Mouse (Mus musculus): ENCODE measurements around the gene Nr4a2. TPM values are rescaled to one million over a fixed set of nuclear protein-coding genes. Genes with fewer than 3 reads are reported as not detected.

Gene Nr4a2
- polyA plus RNA-seq, 1 experiment from 2014 or later = 3.5 TPM

- no peak overlapping the region for H3K27ac ChIP-seq (ENCODE audit: poor library complexity, severe bottlenecking)
- ATAC-seq (ENCODE audit: insufficient number of reproducible peaks, low FRiP score) = no peak
- 9% methylated on average over 39 of the region's 39 CpGs for WGBS
- no peaks in the 10 kb centered on the region for H3K36me3 ChIP-seq
- peak overlapping the region; percentile 27 for H3K4me3 ChIP-seq
- H3K27me3 ChIP-seq (replicated peaks) = peaks cover 62% of the 10 kb centered on the region
- no peak overlapping the region for H3K9ac ChIP-seq
- H3K4me1 ChIP-seq (replicated peaks) = peaks cover 18% of the 10 kb centered on the region
- peaks cover 9% of the 10 kb centered on the region; the same call in 1 of the 2 replicates for H3K9me3 ChIP-seq (replicated peaks)
- H3K4me2 ChIP-seq = peak overlapping the region; percentile 26
Observed at GRCm38 (mm10) chr2:57111011-57111790, 12.6 kb downstream of the Nr4a2 start.

- ATAC-seq (ENCODE audit: insufficient number of reproducible peaks, low FRiP score) = no peak
- no peak overlapping the region for H3K4me3 ChIP-seq
- H3K27ac ChIP-seq (ENCODE audit: poor library complexity, severe bottlenecking) = no peak overlapping the region
- no peaks in the 10 kb centered on the region for H3K36me3 ChIP-seq
- H3K9ac ChIP-seq = no peak overlapping the region
- H3K4me2 ChIP-seq = no peak overlapping the region
- peaks cover 14% of the 10 kb centered on the region for H3K4me1 ChIP-seq (replicated peaks)
- peaks cover 9% of the 10 kb centered on the region; the same call in 1 of the 2 replicates for H3K9me3 ChIP-seq (replicated peaks)
- peaks cover 70% of the 10 kb centered on the region for H3K27me3 ChIP-seq (replicated peaks)
- WGBS = 17% methylated on average over 16 of the region's 16 CpGs
Observed at GRCm38 (mm10) chr2:57110401-57110800, 13.4 kb downstream of the Nr4a2 start.

GRCm38 (mm10) chr2:57109926-57110325 lies 13.9 kb downstream of the Nr4a2 start:
- Histone ChIP-seq H3K9me3 (replicated peaks) (peaks cover 9% of the 10 kb centered on the region; the same call in 1 of the 2 replicates), H3K4me2 (no peak overlapping the region), H3K4me1 (replicated peaks) (peaks cover 11% of the 10 kb centered on the region), H3K27ac (ENCODE audit: poor library complexity, severe bottlenecking) (no peak overlapping the region), H3K27me3 (replicated peaks) (peaks cover 75% of the 10 kb centered on the region), H3K9ac (no peak overlapping the region), H3K4me3 (no peak overlapping the region), H3K36me3 (no peaks in the 10 kb centered on the region)
- WGBS = 8% methylated on average over 14 of the region's 14 CpGs
- no peak for ATAC-seq (ENCODE audit: insufficient number of reproducible peaks, low FRiP score)

- H3K9ac ChIP-seq = no peak overlapping the region
- no peaks in the 10 kb centered on the region for H3K36me3 ChIP-seq
- H3K27me3 ChIP-seq (replicated peaks) = peaks cover 81% of the 10 kb centered on the region
- no peak overlapping the region for H3K4me3 ChIP-seq
- 12% methylated on average over 11 of the region's 11 CpGs for WGBS
- no peak overlapping the region for H3K4me2 ChIP-seq
- H3K4me1 ChIP-seq (replicated peaks) = peaks cover 14% of the 10 kb centered on the region
- ATAC-seq (ENCODE audit: insufficient number of reproducible peaks, low FRiP score) = no peak
- H3K27ac ChIP-seq (ENCODE audit: poor library complexity, severe bottlenecking) = no peak overlapping the region
- peaks cover 9% of the 10 kb centered on the region; the same call in 1 of the 2 replicates for H3K9me3 ChIP-seq (replicated peaks)
Observed at GRCm38 (mm10) chr2:57109301-57109700, 14.5 kb downstream of the Nr4a2 start.

- peaks cover 12% of the 10 kb centered on the region for H3K4me1 ChIP-seq (replicated peaks)
- no peak overlapping the region for H3K4me3 ChIP-seq
- H3K9me3 ChIP-seq (replicated peaks) = peaks cover 9% of the 10 kb centered on the region; the same call in 1 of the 2 replicates
- H3K27me3 ChIP-seq (replicated peaks) = peaks cover 85% of the 10 kb centered on the region
- ATAC-seq (ENCODE audit: insufficient number of reproducible peaks, low FRiP score) = no peak
- H3K36me3 ChIP-seq = no peaks in the 10 kb centered on the region
- H3K9ac ChIP-seq = no peak overlapping the region
- H3K27ac ChIP-seq (ENCODE audit: poor library complexity, severe bottlenecking) = no peak overlapping the region
- 19% methylated on average over 7 of the region's 7 CpGs for whole genome bisulfite sequencing
- no peak overlapping the region for H3K4me2 ChIP-seq
Observed at GRCm38 (mm10) chr2:57108349-57108930, 15.4 kb downstream of the Nr4a2 start.

GRCm38 (mm10) chr2:57105401-57105800 lies 18.4 kb downstream of the Nr4a2 start:
- no peaks in the 10 kb centered on the region for H3K9me3 ChIP-seq (replicated peaks)
- no peak overlapping the region for H3K27ac ChIP-seq (ENCODE audit: poor library complexity, severe bottlenecking)
- no peak overlapping the region for H3K4me3 ChIP-seq
- H3K9ac ChIP-seq = no peak overlapping the region
- no peak for ATAC-seq (ENCODE audit: insufficient number of reproducible peaks, low FRiP score)
- peaks cover 89% of the 10 kb centered on the region for H3K27me3 ChIP-seq (replicated peaks)
- H3K36me3 ChIP-seq = no peaks in the 10 kb centered on the region
- WGBS = 10% methylated on average over 7 of the region's 7 CpGs
- peaks cover 23% of the 10 kb centered on the region for H3K4me1 ChIP-seq (replicated peaks)
- no peak overlapping the region for H3K4me2 ChIP-seq

GRCm38 (mm10) chr2:57104731-57105130 lies 19.1 kb downstream of the Nr4a2 start:
- WGBS = 6% methylated on average over 8 of the region's 8 CpGs
- Histone ChIP-seq H3K27me3 (replicated peaks) (peaks cover 88% of the 10 kb centered on the region), H3K36me3 (no peaks in the 10 kb centered on the region), H3K9ac (no peak overlapping the region), H3K4me2 (no peak overlapping the region), H3K27ac (ENCODE audit: poor library complexity, severe bottlenecking) (no peak overlapping the region), H3K9me3 (replicated peaks) (no peaks in the 10 kb centered on the region), H3K4me1 (replicated peaks) (peaks cover 23% of the 10 kb centered on the region), H3K4me3 (no peak overlapping the region)
- ATAC-seq (ENCODE audit: insufficient number of reproducible peaks, low FRiP score) = no peak

GRCm38 (mm10) chr2:57103845-57104660 lies 19.8 kb downstream of the Nr4a2 start:
- H3K27me3 ChIP-seq (replicated peaks) = peaks cover 84% of the 10 kb centered on the region
- ATAC-seq (ENCODE audit: insufficient number of reproducible peaks, low FRiP score) = no peak
- peaks cover 23% of the 10 kb centered on the region for H3K4me1 ChIP-seq (replicated peaks)
- no peaks in the 10 kb centered on the region for H3K9me3 ChIP-seq (replicated peaks)
- peak overlapping the region; percentile 50 for H3K4me3 ChIP-seq
- no peaks in the 10 kb centered on the region for H3K36me3 ChIP-seq
- no peak overlapping the region for H3K27ac ChIP-seq (ENCODE audit: poor library complexity, severe bottlenecking)
- under 1% methylated on average over 26 of the region's 26 CpGs for WGBS
- peak overlapping the region; percentile 89 for H3K4me2 ChIP-seq
- no peak overlapping the region for H3K9ac ChIP-seq

GRCm38 (mm10) chr2:57102856-57103844 lies 20.7 kb downstream of the Nr4a2 start:
- Histone ChIP-seq H3K4me3 (peak overlapping the region; percentile 50), H3K9me3 (replicated peaks) (no peaks in the 10 kb centered on the region), H3K27me3 (replicated peaks) (peaks cover 76% of the 10 kb centered on the region), H3K4me2 (peak overlapping the region; percentile 89), H3K9ac (no peak overlapping the region), H3K27ac (ENCODE audit: poor library complexity, severe bottlenecking) (no peak overlapping the region), H3K4me1 (replicated peaks) (peaks cover 23% of the 10 kb centered on the region), H3K36me3 (no peaks in the 10 kb centered on the region)
- WGBS = under 1% methylated on average over 37 of the region's 37 CpGs
- no peak for ATAC-seq (ENCODE audit: insufficient number of reproducible peaks, low FRiP score)
